Mouse (Mus musculus) heart, embryonic 13.5 days (tissue): ENCODE results near the gene Gm9936. TPM values are rescaled to one million over a fixed set of nuclear protein-coding genes. Genes with fewer than 3 reads are reported as not detected.
"Not testable (repeated sequence)": the region's sequence is repeated elsewhere in the genome, so short reads cannot be mapped to it uniquely, and the experiment has no call there.

Experiments
- ATAC-seq: fragments of 200-750 bp; cut with Nextera tagmentation; 2 replicates; pipeline ENCODE4 v1.8.0; 2017; ENCODE audit warnings: moderate TSS enrichment; ENCODE audit not compliant: insufficient number of reproducible peaks, low FRiP score, low TSS enrichment; ENCODE audit errors: extremely low read depth
- H3K27ac ChIP-seq: fragments of 300-500 bp; sonication (generic); replicated peaks from 2 replicates; pipeline ENCODE4 v1.5.1; 2015; ENCODE audit warnings: moderate library complexity, mild to moderate bottlenecking, inconsistent platforms
- H3K27me3 ChIP-seq: fragments of 300-500 bp; sonication (generic); replicated peaks from 2 replicates; pipeline ENCODE4 v1.6.1; 2015; ENCODE audit warnings: mild to moderate bottlenecking, inconsistent platforms
- H3K36me3 ChIP-seq: fragments of 300-500 bp; sonication (generic); 2 replicates; pipeline ENCODE4 v1.6.1; 2015; ENCODE audit warnings: mild to moderate bottlenecking, inconsistent platforms
- H3K4me1 ChIP-seq: fragments of 300-500 bp; sonication (generic); 2 replicates; pipeline ENCODE4 v1.6.1; 2015; ENCODE audit warnings: inconsistent platforms
- H3K4me2 ChIP-seq: fragments of 300-500 bp; sonication (generic); 2 replicates; pipeline ENCODE4 v1.6.1; 2015; ENCODE audit warnings: inconsistent platforms, mild to moderate bottlenecking, moderate library complexity
- H3K4me3 ChIP-seq: fragments of 300-500 bp; sonication (generic); 2 replicates; pipeline ENCODE4 v1.5.1; 2015; ENCODE audit warnings: moderate library complexity, mild to moderate bottlenecking, inconsistent platforms
- H3K9ac ChIP-seq: fragments of 300-500 bp; sonication (generic); 2 replicates; pipeline ENCODE4 v1.6.1; 2015; ENCODE audit warnings: inconsistent platforms, mild to moderate bottlenecking, moderate library complexity
- H3K9me3 ChIP-seq: fragments of 300-500 bp; sonication (generic); 2 replicates; pipeline ENCODE4 v1.6.1; 2016; ENCODE audit warnings: inconsistent platforms
- WGBS: fragments of 180-500 bp; shearing (Covaris S2); methylation state at CpG from one replicate; pipeline ENCODE4 v1.1.7; 2015; ENCODE audit warnings: mixed read lengths; 5-methylcytosine and 5-hydroxymethylcytosine counted together
- polyA plus RNA-seq: library from polyadenylated mRNA; unstranded; fragments of >200 nt; fragmentation: Nextera tagmentation; extraction: Ambion mirVana; gene quantifications from 2 replicates; pipeline ENCODE4 v1.2.1, GENCODE M21; 2015

Gm9936 gene
- polyA plus RNA-seq, 1 experiment from 2014 or later, result not detected

DNA sequence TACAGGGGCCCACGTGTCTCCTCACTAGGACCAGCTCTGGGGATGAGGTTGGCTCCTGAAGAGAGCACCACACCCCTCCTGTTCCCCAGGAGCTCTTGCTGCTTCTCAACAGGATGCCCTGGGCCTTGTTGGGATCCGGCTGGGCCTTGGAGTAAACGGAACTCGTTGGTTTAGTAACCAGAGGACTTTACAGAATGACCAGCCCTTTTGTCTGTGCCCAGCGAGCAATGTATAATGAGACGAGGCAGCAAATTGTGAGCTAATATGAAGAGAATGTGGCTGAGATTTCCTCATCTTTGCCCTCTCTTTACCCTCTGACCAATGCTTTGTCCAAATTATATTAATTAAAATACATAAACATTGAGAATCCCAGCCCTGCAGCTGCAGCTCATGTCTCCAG is 17.8 kb upstream of the Gm9936 start:
- peaks cover 38% of the 10 kb centered on the region for H3K27me3 ChIP-seq
- H3K36me3 ChIP-seq, result no peaks in the 10 kb centered on the region
- no peak for ATAC-seq
- 56% methylated on average over 6 of the region's 6 CpGs for WGBS
- peaks cover 8% of the 10 kb centered on the region for H3K4me1 ChIP-seq
- H3K9me3 ChIP-seq, result no peaks in the 10 kb centered on the region
- H3K4me3 ChIP-seq, result no peak overlapping the region
- H3K27ac ChIP-seq, result no peak overlapping the region
- no peak overlapping the region for H3K9ac ChIP-seq
- H3K4me2 ChIP-seq, result no peak overlapping the region

DNA sequence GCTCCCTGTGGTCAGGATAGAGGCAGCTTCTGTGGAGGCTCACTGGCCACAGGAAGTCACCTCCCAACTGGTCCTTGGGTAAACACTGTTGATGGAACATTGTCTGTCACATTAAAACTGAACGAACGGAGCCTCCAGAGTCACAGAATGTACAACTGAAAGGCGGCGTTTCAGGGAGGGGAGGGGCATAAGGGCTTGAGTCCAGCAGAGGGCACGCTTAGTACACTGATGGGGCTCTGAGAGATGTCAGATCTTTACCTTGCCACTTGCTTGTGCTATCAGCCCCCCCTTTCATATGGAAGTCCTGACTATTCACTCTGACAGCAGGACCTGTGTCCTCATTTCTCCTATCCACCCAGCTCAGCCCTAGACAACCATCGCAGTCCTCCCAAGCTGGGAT is 17.4 kb upstream of the Gm9936 start:
- Histone ChIP-seq H3K27me3 (peaks cover 38% of the 10 kb centered on the region), H3K4me1 (peaks cover 8% of the 10 kb centered on the region), H3K27ac (no peak overlapping the region), H3K4me3 (no peak overlapping the region), H3K4me2 (peak overlapping the region; percentile 44), H3K9me3 (no peaks in the 10 kb centered on the region), H3K36me3 (no peaks in the 10 kb centered on the region), H3K9ac (no peak overlapping the region)
- no peak for ATAC-seq
- WGBS, result 59% methylated on average over 6 of the region's 6 CpGs

DNA sequence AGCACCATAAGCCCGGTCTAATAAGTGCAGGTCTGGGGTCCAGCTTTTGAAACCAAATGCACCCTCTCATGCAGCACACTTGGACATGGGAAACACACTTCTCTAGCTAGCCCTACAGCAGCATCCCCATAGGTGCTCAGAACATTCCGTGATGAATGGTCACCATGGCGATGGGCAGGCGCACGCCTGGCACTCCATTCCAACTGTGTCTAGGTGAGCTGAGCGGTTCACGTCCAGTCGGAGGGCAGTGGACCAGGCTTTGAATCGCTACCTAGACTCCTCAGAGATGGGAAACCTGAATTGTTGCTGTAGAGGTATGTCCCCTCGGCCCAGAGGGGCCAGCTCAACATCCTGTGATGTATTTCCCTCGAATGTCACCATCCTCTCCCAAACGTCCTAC is 6.8 kb upstream of the Gm9936 start:
- no peak overlapping the region for H3K4me2 ChIP-seq
- no peaks in the 10 kb centered on the region for H3K4me1 ChIP-seq
- H3K36me3 ChIP-seq, result no peaks in the 10 kb centered on the region
- 81% methylated on average over 12 of the region's 12 CpGs for WGBS
- peaks cover 15% of the 10 kb centered on the region for H3K9me3 ChIP-seq
- H3K9ac ChIP-seq, result no peak overlapping the region
- H3K4me3 ChIP-seq, result no peak overlapping the region
- ATAC-seq, result no peak
- H3K27ac ChIP-seq, result no peak overlapping the region
- peaks cover 12% of the 10 kb centered on the region for H3K27me3 ChIP-seq

DNA sequence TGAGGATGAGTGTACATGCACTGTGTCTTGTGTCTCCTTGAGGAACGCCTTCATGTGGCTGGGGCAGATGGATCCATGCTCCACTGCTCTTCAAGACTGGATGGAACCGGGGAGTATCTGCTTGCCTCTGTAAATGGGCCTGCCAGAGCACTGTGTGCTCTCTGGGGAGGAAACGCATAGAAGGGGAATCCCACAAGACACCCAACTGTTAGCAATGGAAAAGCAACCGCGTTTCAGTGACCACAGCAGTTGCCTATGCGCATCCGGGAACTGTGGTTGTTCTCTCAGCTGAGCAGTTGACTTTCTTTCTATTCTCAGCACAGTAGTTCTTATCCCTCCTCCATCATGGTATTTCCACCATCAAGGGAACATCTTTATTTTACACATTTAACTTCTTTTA is 6.3 kb upstream of the Gm9936 start:
- ATAC-seq, result no peak
- Histone ChIP-seq H3K27me3 (peaks cover 17% of the 10 kb centered on the region), H3K4me1 (no peaks in the 10 kb centered on the region), H3K9me3 (peaks cover 15% of the 10 kb centered on the region), H3K27ac (no peak overlapping the region), H3K4me3 (no peak overlapping the region), H3K4me2 (no peak overlapping the region), H3K36me3 (no peaks in the 10 kb centered on the region), H3K9ac (no peak overlapping the region)
- 74% methylated on average over 7 of the region's 7 CpGs for WGBS

DNA sequence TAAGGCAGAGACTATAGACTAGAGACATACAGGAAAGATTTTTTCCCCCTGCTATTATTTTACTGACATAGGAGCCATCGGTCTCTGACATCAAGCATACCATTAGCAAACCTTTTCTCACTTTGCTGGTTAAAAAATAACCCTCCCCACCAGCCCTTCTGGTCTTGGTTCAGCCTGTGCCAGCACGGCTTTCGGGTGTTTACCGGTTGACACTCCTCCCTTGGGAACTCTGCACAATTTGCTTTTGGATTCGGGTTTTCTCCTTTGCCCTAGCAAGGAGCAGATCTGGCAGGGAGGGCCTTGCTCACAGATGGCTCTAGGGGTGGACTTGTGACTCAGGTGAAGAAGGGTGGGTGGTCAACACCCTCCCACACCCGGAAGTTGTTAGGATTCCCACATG is 3.2 kb upstream of the Gm9936 start:
- no peak for ATAC-seq
- WGBS, result 72% methylated on average over 6 of the region's 6 CpGs
- no peak overlapping the region for H3K4me3 ChIP-seq

DNA sequence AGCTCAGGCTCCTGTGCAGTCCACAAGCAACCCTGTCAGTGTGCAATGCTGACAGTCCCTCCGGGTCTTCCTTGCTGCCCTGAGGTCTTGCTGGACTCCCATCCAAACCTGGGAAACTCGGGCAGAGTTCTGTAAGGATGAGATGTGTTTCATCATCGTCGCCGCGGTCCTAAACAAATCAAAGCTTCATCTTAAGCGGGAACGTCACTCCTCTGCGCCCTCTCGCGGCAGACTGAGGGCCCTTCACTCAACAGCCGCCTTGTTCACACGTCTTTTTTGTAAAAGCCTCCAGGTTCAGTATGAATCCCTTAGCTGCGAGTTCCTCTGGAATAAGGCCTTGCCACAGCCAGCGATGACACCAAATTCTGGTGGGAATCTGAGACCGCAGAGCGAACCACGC is 771 bp upstream of the Gm9936 start:
- 4% methylated on average over 18 of the region's 18 CpGs for WGBS
- no peaks in the 10 kb centered on the region for H3K4me1 ChIP-seq
- no peak overlapping the region for H3K27ac ChIP-seq
- H3K4me2 ChIP-seq, result peak overlapping the region; percentile 70
- peaks cover 56% of the 10 kb centered on the region for H3K27me3 ChIP-seq
- H3K9ac ChIP-seq, result 0 out of 2 replicates have a peak overlapping the region, but pooled peaks have one; percentile 62
- H3K9me3 ChIP-seq, result no peaks in the 10 kb centered on the region
- peak overlapping the region; percentile 42 for H3K4me3 ChIP-seq
- H3K36me3 ChIP-seq, result no peaks in the 10 kb centered on the region
- no peak for ATAC-seq

More for the DNA sequence above, 3.2 kb upstream of the Gm9936 start:
- peaks cover 47% of the 10 kb centered on the region for H3K27me3 ChIP-seq
- no peak overlapping the region for H3K27ac ChIP-seq
- no peaks in the 10 kb centered on the region for H3K4me1 ChIP-seq
- no peak overlapping the region for H3K4me2 ChIP-seq
- H3K36me3 ChIP-seq, result no peaks in the 10 kb centered on the region
- H3K9ac ChIP-seq, result no peak overlapping the region
- H3K9me3 ChIP-seq, result no peaks in the 10 kb centered on the region

DNA sequence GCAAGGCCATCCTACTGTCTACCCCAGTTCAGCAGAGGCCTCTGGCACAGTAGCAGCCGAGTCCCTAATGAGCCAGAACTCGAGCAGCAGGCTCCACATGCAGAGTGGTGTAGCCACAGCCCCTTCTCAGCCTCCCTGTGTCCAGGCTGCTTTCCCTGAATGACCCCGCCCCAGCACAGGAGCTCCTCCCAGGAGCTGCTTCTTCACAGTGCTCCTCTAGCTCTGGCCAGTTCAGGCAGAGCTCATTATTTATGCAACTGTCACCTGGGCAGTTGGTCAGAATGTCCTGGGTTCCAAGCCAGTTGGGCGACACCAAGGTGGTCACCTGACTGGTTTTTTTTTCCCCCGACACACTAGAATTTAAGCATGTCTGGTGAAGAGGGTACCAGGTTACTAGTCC is 5.1 kb downstream of the Gm9936 start, which contains the start of gene 4930519G04Rik:
Gene 4930519G04Rik, plus strand, starts transcription at position 301 of the 400 bp plus-strand sequence.
- not testable (repeated sequence) for H3K4me1 ChIP-seq, H3K4me3 ChIP-seq, H3K4me2 ChIP-seq, H3K9me3 ChIP-seq, H3K27ac ChIP-seq, H3K9ac ChIP-seq, ATAC-seq, H3K36me3 ChIP-seq
- H3K27me3 ChIP-seq, result peaks cover 37% of the 10 kb centered on the region
- WGBS, result 73% methylated on average over 3 of the region's 5 CpGs

DNA sequence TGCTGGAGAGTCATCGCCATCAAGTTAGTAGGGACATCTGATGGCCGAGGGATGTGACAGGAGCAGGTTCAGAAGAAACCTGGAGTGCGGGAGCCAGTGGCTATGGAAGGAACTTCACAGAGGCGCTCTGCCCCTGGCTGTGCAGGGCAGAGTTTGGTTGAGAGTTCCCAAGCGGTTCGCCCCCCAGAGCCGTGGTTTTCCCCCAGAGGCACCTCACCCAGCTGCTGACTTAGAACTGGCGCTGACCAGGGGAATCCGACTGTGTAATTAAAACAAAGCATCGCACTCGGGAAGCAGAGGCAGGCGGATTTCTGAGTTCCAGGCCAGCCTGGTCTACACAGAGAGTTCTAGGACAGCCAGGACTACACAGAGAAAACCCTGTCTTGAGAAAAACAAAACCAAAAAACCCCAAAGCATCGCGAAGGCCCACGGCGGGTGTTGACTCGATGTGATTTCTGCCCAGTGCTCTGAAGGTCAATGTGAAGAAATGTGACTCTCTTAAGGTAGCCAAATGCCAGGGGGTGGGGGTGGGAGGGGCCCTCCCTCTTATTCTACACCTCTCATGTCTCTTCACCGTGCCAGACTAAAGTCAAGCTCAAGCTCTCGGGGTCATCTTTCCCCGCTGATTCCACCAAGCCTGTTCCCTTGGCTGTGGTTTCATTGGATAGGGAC is 6.8 kb downstream of the Gm9936 start:
- no peak for ATAC-seq
- Histone ChIP-seq H3K36me3 (no peaks in the 10 kb centered on the region), H3K4me2 (no peak overlapping the region), H3K27ac (no peak overlapping the region), H3K27me3 (peaks cover 26% of the 10 kb centered on the region; the same call in 1 of the 2 replicates), H3K4me3 (no peak overlapping the region), H3K9ac (no peak overlapping the region), H3K4me1 (no peaks in the 10 kb centered on the region), H3K9me3 (no peaks in the 10 kb centered on the region)
- WGBS, result 74% methylated on average over 20 of the region's 20 CpGs

DNA sequence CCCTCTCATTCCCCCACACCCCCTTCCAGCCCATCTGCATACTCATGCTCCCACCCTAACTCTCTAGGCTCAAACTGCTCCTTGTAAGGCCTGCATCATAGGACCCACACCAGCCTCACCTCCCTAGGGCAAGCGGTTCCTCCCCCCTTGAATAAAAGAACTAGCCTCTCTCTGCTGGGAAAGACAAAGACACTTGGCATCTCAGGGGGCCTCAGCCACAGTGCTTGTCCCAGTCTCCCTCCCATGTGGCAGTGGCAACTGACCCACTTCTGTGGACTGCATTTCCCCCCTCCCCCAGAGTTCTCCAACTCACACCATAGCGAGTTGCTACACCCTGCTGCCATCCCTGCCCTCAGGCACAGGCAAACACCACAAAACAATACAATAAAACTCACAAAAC is 14.1 kb downstream of the Gm9936 start:
- not testable (repeated sequence) for ATAC-seq, H3K9ac ChIP-seq, H3K9me3 ChIP-seq, H3K4me3 ChIP-seq, H3K4me2 ChIP-seq, H3K4me1 ChIP-seq, H3K27ac ChIP-seq, H3K36me3 ChIP-seq
- 0 out of 2 replicates have a peak, but pooled peaks cover 15% of the 10 kb centered on the region for H3K27me3 ChIP-seq
- 70% methylated on average over 2 of the region's 2 CpGs for WGBS

DNA sequence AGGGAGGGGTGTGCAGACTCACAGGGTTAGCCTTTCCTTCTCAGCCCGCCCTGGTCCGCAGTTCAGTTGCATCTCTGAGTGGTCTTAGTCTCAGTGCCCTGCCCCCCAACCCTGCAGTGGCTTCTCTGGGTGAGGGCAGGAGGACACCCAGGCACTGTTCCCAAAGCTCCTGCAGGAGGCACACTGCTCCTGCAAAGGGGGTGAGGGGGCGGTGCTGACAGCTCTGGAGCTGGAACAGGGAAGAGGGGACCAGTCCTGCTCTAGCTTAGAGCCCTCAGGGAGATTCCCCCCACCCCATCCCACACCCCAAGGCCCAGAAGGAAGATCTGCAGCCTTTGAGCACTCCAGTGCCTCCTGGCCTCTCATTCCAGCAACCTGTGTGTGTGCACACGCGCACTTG is 15.8 kb downstream of the Gm9936 start:
- Histone ChIP-seq H3K27ac (no peak overlapping the region), H3K9me3 (no peaks in the 10 kb centered on the region), H3K4me1 (0 out of 2 replicates have a peak, but pooled peaks cover 4% of the 10 kb centered on the region), H3K4me2 (no peak overlapping the region), H3K36me3 (no peaks in the 10 kb centered on the region), H3K27me3 (0 out of 2 replicates have a peak, but pooled peaks cover 11% of the 10 kb centered on the region), H3K9ac (no peak overlapping the region), H3K4me3 (no peak overlapping the region)
- 63% methylated on average over 5 of the region's 5 CpGs for WGBS
- ATAC-seq, result no peak

DNA sequence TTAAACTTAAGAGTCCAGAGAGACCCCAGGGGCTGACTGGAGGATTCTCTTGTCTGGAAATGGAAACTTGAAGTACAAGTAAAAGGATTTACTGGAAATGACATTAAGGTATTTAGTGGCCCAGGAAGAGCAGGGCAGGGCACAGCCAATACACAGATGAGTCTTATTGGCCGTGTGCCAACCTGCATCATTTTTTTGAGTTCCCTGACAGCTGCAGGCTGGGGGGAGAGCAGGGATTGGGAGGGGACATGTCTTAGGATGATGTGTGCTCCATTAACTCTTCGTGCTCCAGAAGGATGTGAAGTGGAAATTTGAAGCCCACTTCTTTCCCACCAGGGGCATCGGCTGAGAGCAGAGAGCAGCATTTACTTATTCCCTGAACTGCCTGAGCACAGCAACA is 16.3 kb downstream of the Gm9936 start:
- H3K4me1 ChIP-seq, H3K9ac ChIP-seq: not testable (repeated sequence)

DNA sequence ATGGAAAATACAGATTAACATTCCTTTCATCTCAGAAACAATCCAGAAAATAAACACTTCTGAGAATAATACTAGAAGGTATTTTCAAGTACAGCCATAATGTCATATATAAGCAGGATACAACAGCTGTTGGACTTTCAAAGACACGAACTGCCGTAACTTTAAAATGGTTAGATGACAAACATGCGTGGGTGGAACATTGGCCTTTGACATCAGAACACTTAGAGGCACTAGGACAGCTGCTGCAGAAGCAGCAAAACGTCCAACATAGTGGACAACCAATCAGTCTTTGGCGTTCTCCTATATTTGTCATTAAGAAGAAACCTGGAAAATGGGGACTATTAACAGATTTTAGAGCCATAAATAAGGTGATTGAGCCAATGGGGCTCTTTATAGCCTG is 18.0 kb downstream of the Gm9936 start:
- H3K9ac ChIP-seq, H3K4me1 ChIP-seq, H3K36me3 ChIP-seq, H3K9me3 ChIP-seq, H3K4me3 ChIP-seq, ATAC-seq, H3K27me3 ChIP-seq, H3K4me2 ChIP-seq, H3K27ac ChIP-seq: not testable (repeated sequence)
- 70% methylated on average over 5 of the region's 5 CpGs for WGBS

More for the DNA sequence above, 16.3 kb downstream of the Gm9936 start:
- H3K4me3 ChIP-seq, H3K27me3 ChIP-seq, H3K4me2 ChIP-seq, H3K36me3 ChIP-seq, H3K27ac ChIP-seq, ATAC-seq, H3K9me3 ChIP-seq: not testable (repeated sequence)
- 52% methylated on average over 3 of the region's 3 CpGs for WGBS
